Mouse (Mus musculus) midbrain, embryonic 13.5 days (tissue): Measurements from ENCODE around the gene Kcns1. TPM values are rescaled to one million over a fixed set of nuclear protein-coding genes. Genes with fewer than 3 reads are reported as not detected.
A peak's percentile ranks its signal among the peaks of the same experiment; 100 is the strongest.
"Not testable (repeated sequence)": the region's sequence is repeated elsewhere in the genome, so short reads cannot be mapped to it uniquely, and the experiment has no call there.

Experiments used
- ATAC-seq: fragments of 200-750 bp; cut with Nextera tagmentation; 2 replicates; pipeline ENCODE4 v1.8.0; 2017; ENCODE audit warnings: mild to moderate bottlenecking, moderate TSS enrichment, moderate library complexity
- H3K27ac ChIP-seq: fragments of 300-500 bp; sonication (generic); 2 replicates; pipeline ENCODE4 v1.5.1; 2015; ENCODE audit warnings: inconsistent platforms, mild to moderate bottlenecking, moderate library complexity
- H3K27me3 ChIP-seq: fragments of 300-500 bp; sonication (generic); 2 replicates; pipeline ENCODE4 v1.6.1; 2015; ENCODE audit warnings: mild to moderate bottlenecking, inconsistent platforms
- H3K36me3 ChIP-seq: fragments of 300-500 bp; sonication (generic); 2 replicates; pipeline ENCODE4 v1.6.1; 2015; ENCODE audit warnings: mild to moderate bottlenecking, inconsistent platforms
- H3K4me1 ChIP-seq: fragments of 300-500 bp; sonication (generic); replicated peaks from 2 replicates; pipeline ENCODE4 v1.6.1; 2015; ENCODE audit warnings: inconsistent platforms
- H3K4me2 ChIP-seq: fragments of 300-500 bp; sonication (generic); replicated peaks from 2 replicates; pipeline ENCODE4 v1.6.1; 2015; ENCODE audit warnings: moderate library complexity, mild to moderate bottlenecking, inconsistent platforms
- H3K4me3 ChIP-seq: fragments of 300-500 bp; sonication (generic); replicated peaks from 2 replicates; pipeline ENCODE4 v1.5.1; 2015; ENCODE audit warnings: mild to moderate bottlenecking, inconsistent platforms
- H3K9ac ChIP-seq: fragments of 300-500 bp; sonication (generic); replicated peaks from 2 replicates; pipeline ENCODE4 v1.6.1; 2015; ENCODE audit warnings: mild to moderate bottlenecking, inconsistent platforms
- H3K9me3 ChIP-seq: fragments of 300-500 bp; sonication (generic); 2 replicates; pipeline ENCODE4 v1.6.1; 2016; ENCODE audit warnings: mild to moderate bottlenecking, inconsistent platforms
- WGBS: fragments of 180-500 bp; shearing (Covaris S2); methylation state at CpG from one replicate; pipeline ENCODE4 v1.1.7; 2015; 5-methylcytosine and 5-hydroxymethylcytosine counted together
- polyA plus RNA-seq: library from polyadenylated mRNA; unstranded; fragments of >200 nt; fragmentation: Nextera tagmentation; extraction: Ambion mirVana; gene quantifications from 2 replicates; pipeline ENCODE4 v1.2.1, GENCODE M21; 2015

The Kcns1 gene
- 0.16 and 0.23 TPM in 2 replicates for polyA plus RNA-seq

GRCm38 (mm10) chr2:164170902-164171301 is at the start of gene Kcns1:
Kcns1 (minus strand) TSS chr2:164171113.
- H3K9ac ChIP-seq, result peak within 1 kb of the TSS; percentile 53; the same call in 1 of the 2 replicates
- 0 out of 2 replicates have a peak, but pooled peaks have one; percentile 17 for ATAC-seq
- H3K27me3 ChIP-seq, result peaks cover 74% of the 10 kb centered on the region
- 2% methylated on average over 24 of the region's 29 CpGs for WGBS
- H3K27ac ChIP-seq, result no peak within 1 kb of the TSS
- peaks cover 31% of the 10 kb centered on the region for H3K4me1 ChIP-seq
- H3K4me3 ChIP-seq, result peak within 1 kb of the TSS; percentile 37
- peak within 1 kb of the TSS; percentile 64 for H3K4me2 ChIP-seq
- H3K9me3 ChIP-seq, result no peaks in the 10 kb centered on the region
- no peaks in the 10 kb centered on the region for H3K36me3 ChIP-seq

GRCm38 (mm10) chr2:164219295-164219694 is 48.4 kb upstream of the Kcns1 start:
- Histone ChIP-seq H3K27me3 (no peaks in the 10 kb centered on the region), H3K9me3 (no peaks in the 10 kb centered on the region), H3K9ac (no peak overlapping the region), H3K4me2 (no peak overlapping the region), H3K36me3 (no peaks in the 10 kb centered on the region), H3K4me3 (no peak overlapping the region), H3K4me1 (no peaks in the 10 kb centered on the region), H3K27ac (no peak overlapping the region)
- WGBS, result 88% methylated on average over 9 of the region's 9 CpGs
- no peak for ATAC-seq

- no peak for ATAC-seq
- H3K4me2 ChIP-seq, result no peak overlapping the region
- H3K4me1 ChIP-seq, result no peaks in the 10 kb centered on the region
- H3K27me3 ChIP-seq, result no peaks in the 10 kb centered on the region
- no peak overlapping the region for H3K9ac ChIP-seq
- 86% methylated on average over 5 of the region's 5 CpGs for WGBS
- no peaks in the 10 kb centered on the region for H3K9me3 ChIP-seq
- H3K4me3 ChIP-seq, result no peak overlapping the region
- H3K36me3 ChIP-seq, result no peaks in the 10 kb centered on the region
- no peak overlapping the region for H3K27ac ChIP-seq
These were observed 41.8 kb upstream of the Kcns1 start for GRCm38 (mm10) chr2:164212711-164213110.

GRCm38 (mm10) chr2:164210892-164211291 is 40.0 kb upstream of the Kcns1 start:
- no peaks in the 10 kb centered on the region for H3K27me3 ChIP-seq
- H3K9ac ChIP-seq, result no peak overlapping the region
- no peaks in the 10 kb centered on the region for H3K9me3 ChIP-seq
- no peak overlapping the region for H3K4me2 ChIP-seq
- no peaks in the 10 kb centered on the region for H3K4me1 ChIP-seq
- no peak overlapping the region for H3K4me3 ChIP-seq
- no peaks in the 10 kb centered on the region for H3K36me3 ChIP-seq
- 85% methylated on average over 4 of the region's 4 CpGs for WGBS
- H3K27ac ChIP-seq, result no peak overlapping the region
- ATAC-seq, result no peak

DNA sequence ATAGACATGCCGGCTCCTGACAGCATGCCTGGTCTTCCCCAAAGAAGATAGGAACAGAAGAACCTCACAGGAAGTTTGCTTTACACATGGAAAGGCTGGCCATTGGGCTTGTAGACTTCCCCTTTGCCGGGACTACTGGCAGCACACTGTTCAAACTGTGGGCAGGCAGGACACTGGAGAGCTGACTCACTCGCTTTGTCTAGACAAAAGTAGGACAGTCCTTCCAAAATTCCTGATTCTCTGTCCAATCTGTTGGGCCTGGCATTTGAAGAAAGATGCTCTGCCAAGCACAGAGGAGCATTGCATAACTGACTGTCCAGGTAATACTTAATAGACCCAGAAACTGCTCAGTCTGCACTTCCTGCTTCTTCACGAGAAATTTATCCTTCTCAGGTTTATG is 35.8 kb upstream of the Kcns1 start:
- 84% methylated on average over 4 of the region's 4 CpGs for WGBS

GRCm38 (mm10) chr2:164206011-164206410 is 35.1 kb upstream of the Kcns1 start:
- H3K4me1 ChIP-seq, H3K9ac ChIP-seq, H3K4me2 ChIP-seq, H3K4me3 ChIP-seq, ATAC-seq, H3K36me3 ChIP-seq, H3K27ac ChIP-seq, H3K9me3 ChIP-seq, H3K27me3 ChIP-seq: not testable (repeated sequence)
- WGBS, result 88% methylated on average over 10 of the region's 10 CpGs

More for the DNA sequence above, 35.8 kb upstream of the Kcns1 start:
- Histone ChIP-seq H3K4me1 (no peaks in the 10 kb centered on the region), H3K4me3 (no peak overlapping the region), H3K27me3 (no peaks in the 10 kb centered on the region), H3K9me3 (no peaks in the 10 kb centered on the region), H3K4me2 (no peak overlapping the region), H3K9ac (no peak overlapping the region), H3K36me3 (no peaks in the 10 kb centered on the region), H3K27ac (no peak overlapping the region)
- ATAC-seq, result no peak

- 76% methylated on average over 20 of the region's 20 CpGs for WGBS
- Histone ChIP-seq H3K36me3 (no peaks in the 10 kb centered on the region), H3K9ac (no peak within 1 kb of the TSS), H3K9me3 (no peaks in the 10 kb centered on the region), H3K27me3 (no peaks in the 10 kb centered on the region), H3K4me3 (no peak within 1 kb of the TSS), H3K4me1 (no peaks in the 10 kb centered on the region), H3K4me2 (no peak within 1 kb of the TSS), H3K27ac (no peak within 1 kb of the TSS)
- ATAC-seq, result no peak
These were observed 28.9 kb upstream of the Kcns1 start, which contains the start of gene Wfdc15a for GRCm38 (mm10) chr2:164199626-164200327. Wfdc15a (minus strand) TSS chr2:164200130.

DNA sequence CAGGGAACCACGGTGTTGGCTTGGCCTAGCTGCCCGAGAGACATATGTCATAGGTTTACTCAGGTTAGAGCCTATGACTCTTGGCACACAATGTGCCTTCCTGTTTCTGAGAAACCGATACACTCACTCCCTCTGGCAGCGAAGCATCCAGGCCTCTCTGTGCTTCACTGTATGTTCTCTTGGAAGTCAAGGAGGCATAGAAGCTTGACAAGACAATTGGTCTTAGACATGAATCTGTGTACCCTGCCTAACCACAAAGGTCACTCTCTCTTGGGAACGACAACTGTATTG is 25.7 kb upstream of the Kcns1 start:
- ATAC-seq, result no peak
- Histone ChIP-seq H3K36me3 (no peaks in the 10 kb centered on the region), H3K4me2 (no peak overlapping the region), H3K9me3 (no peaks in the 10 kb centered on the region), H3K27me3 (no peaks in the 10 kb centered on the region), H3K4me3 (no peak overlapping the region), H3K9ac (no peak overlapping the region), H3K4me1 (no peaks in the 10 kb centered on the region), H3K27ac (no peak overlapping the region)
- 92% methylated on average over 5 of the region's 5 CpGs for WGBS

DNA sequence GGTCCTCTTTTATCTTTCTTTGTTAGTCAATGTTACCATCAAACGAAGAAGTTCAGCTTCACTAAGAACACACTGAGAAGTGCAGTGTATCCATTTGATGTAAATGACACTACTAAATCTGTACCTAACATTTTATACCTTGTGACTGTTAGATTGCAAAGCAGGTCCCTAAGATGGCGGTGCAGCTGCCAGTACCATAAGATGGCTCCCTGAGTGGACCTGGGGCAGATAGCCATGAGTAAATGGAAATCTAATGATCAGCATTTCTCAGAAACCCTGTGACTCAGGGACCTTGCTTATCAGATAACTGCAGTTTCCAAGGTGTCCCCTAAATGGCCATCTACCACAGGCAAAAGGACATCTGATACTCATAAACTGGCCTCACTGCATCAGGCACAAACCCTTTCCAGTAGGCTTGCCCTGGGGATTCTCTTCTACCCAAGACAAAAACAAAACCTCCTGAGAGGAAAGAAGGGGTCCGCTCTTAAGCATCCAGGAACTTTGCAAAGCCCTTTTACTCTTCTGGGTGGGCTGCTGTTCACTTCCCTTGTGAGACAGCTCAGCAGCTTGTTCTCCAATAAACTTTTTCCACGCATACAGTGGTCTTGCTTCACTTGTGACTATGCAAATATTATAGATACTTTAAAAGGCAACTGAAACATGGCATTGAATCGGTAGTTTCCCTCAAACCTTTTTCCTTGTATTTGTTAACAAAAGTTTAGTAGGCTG is 25.2 kb upstream of the Kcns1 start:
- Histone ChIP-seq H3K27ac (no peak overlapping the region), H3K4me3 (no peak overlapping the region), H3K36me3 (no peaks in the 10 kb centered on the region), H3K4me1 (no peaks in the 10 kb centered on the region), H3K9me3 (no peaks in the 10 kb centered on the region), H3K4me2 (no peak overlapping the region), H3K27me3 (no peaks in the 10 kb centered on the region), H3K9ac (no peak overlapping the region)
- 95% methylated on average over 5 of the region's 5 CpGs for WGBS
- ATAC-seq, result no peak

DNA sequence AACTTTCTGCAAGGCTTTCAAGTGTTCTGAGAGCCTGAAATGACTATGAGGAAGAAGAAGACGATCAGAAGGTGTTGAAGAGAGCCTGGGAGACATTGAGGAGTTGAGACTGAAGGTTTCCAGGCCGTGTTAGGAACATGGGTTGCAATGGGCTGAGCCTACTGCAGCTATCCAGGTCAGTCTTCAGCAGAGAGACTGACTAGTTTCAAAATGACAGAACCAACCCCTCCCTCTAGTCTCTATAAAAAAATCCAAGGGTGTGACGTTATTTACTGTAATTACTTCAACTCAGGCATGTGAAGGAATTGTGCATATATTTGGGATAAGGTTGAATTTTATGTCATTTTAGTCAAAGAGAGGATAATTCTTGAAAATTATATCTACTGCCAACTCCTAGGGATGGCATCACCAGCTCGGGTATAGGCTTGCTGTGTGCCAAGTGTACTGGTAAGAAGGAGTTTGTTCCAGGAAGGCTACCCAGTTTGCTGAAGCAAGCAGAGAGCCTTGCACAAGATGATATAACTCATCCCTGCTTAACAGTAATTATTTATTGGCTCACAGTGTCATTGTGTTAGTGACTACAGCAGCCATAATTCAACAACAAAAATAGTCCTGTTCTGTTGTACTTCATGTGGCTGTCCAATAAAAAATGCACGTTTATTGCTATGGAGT is 24.2 kb upstream of the Kcns1 start:
- no peak overlapping the region for H3K4me3 ChIP-seq
- H3K27ac ChIP-seq, result no peak overlapping the region
- H3K36me3 ChIP-seq, result no peaks in the 10 kb centered on the region
- H3K4me1 ChIP-seq, result no peaks in the 10 kb centered on the region
- H3K9ac ChIP-seq, result no peak overlapping the region
- no peak overlapping the region for H3K4me2 ChIP-seq
- WGBS, result 86% methylated on average over 5 of the region's 5 CpGs
- H3K9me3 ChIP-seq, result no peaks in the 10 kb centered on the region
- no peak for ATAC-seq
- H3K27me3 ChIP-seq, result no peaks in the 10 kb centered on the region

DNA sequence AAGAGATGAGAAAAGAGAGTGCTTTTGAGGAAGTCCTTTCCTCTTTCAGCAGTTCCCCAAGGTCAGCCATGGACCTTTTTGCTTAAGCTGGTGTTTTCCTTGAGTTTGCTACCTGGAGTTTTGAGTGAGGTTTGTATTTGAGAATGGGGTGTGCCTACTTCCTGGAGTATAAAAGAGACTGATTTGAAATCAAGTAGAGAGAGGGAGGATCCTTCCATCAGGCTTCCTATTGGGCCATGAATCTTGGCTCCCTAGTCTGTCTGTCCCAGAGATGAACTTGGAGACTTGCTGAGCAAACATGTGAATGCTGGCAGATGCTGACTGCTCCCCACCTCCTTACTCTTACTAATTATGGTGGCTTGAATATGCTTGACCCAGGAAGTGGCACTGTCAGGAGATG is 21.4 kb upstream of the Kcns1 start:
- Histone ChIP-seq H3K4me1 (no peaks in the 10 kb centered on the region), H3K9ac (no peak overlapping the region), H3K27me3 (no peaks in the 10 kb centered on the region), H3K9me3 (no peaks in the 10 kb centered on the region), H3K4me3 (no peak overlapping the region), H3K27ac (no peak overlapping the region), H3K4me2 (no peak overlapping the region), H3K36me3 (no peaks in the 10 kb centered on the region)
- no peak for ATAC-seq

DNA sequence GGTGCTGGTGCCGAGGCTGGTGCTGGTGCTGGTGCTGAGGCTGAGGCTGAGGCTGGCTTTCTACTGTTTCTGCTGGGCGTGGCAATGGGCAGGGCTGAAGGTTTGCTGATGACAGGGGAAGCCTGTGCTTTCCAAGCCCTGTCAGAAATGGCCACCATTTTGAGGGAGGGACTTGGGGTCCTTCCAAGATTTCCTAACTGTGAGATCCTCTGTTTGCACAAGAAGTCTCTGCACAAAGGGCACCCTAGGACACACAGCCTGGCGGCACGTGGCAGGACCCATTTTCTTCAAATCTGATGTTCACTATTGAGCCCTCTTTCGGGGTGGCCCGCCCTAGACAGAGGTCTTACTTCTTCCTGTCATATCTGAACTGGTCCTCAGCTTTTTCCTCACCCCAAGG is 19.7 kb upstream of the Kcns1 start, which contains the start of gene Wfdc12:
Gene Wfdc12 (minus strand): TSS at position 33 of the 400 bp plus-strand sequence.
- ATAC-seq, result no peak
- no peaks in the 10 kb centered on the region for H3K36me3 ChIP-seq
- WGBS, result 92% methylated on average over 6 of the region's 6 CpGs

More for the DNA sequence above, 19.7 kb upstream of the Kcns1 start, which contains the start of gene Wfdc12:
- Histone ChIP-seq H3K4me2 (no peak within 1 kb of the TSS), H3K27ac (no peak within 1 kb of the TSS), H3K9ac (no peak within 1 kb of the TSS), H3K4me1 (no peaks in the 10 kb centered on the region), H3K9me3 (no peaks in the 10 kb centered on the region), H3K4me3 (no peak within 1 kb of the TSS), H3K27me3 (no peaks in the 10 kb centered on the region)
